Mouse (Mus musculus) liver, adult 2 months (tissue): ENCODE measurements around the gene Ccdc28b.

Experiments used
- CTCF ChIP-seq: fragments of 200-500 bp; IDR thresholded peaks from 2 replicates; pipeline ENCODE4 v1.5.1; 2011; ENCODE audit warnings: low read depth, low read length, control low read depth
- POLR2A ChIP-seq: fragments of 200-500 bp; IDR thresholded peaks from 2 replicates; pipeline ENCODE4 v1.6.1; 2011; ENCODE audit warnings: low read length, control low read depth; ENCODE audit not compliant: insufficient read depth; ENCODE audit errors: extremely low read depth

DNA sequence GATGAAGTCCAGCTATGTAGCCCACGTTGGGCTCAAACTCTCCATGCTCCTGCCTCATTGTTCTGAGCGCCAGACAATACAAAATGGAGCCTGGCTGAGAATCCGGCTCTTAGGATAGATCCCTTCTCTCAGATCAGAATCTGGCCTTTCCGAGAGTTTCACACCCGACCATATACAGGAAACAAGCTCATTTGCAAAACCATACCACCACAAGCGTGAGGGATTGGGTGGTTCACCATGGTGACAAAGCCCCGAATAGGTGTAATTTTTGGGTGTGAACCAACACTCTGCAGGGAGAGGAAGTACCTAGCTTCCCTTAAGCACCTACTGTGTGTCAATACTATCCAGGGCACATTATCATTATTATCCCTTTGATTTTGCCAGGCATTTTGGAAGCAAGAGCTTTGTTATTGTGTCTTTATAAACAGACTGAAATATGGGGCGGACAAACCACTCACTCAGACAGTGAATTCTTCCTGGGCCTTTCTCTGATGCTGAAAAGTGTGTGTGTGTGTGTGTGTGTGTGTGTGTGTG lies 52.1 kb downstream of the Ccdc28b start:
- TF ChIP-seq CTCF, result no peak
- TF ChIP-seq POLR2A, result no peak
